Mouse (Mus musculus): Measurements from ENCODE around the gene Vps35l. TPM values are rescaled to one million over a fixed set of nuclear protein-coding genes. Genes with fewer than 3 reads are reported as not detected.

Vps35l gene
- polyA plus RNA-seq, 1 experiment, result 52.4 TPM

DNA sequence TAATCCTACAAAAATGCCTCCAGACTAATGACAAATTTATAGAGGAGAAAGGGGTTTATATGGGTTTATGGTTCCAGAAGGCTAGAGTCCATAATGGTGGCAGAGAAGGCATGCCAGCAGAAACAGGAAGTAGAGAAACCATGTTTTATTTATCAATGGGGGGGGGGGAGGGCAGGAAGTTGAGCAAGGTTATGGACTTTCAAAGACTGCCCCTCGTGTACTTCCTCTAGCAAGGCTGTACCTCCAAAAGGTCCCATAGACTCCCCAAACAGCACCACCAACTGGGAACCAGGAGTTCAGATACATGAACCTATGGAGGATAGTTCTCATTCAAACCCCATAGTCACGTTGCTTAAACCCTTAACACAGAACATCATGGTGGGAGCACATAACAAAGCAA lies 125.3 kb downstream of the Vps35l start:
- 84% methylated on average over 2 of the region's 2 CpGs for WGBS
- DNase-seq, result no peak
- TF ChIP-seq POLR2A (IDR thresholded peaks at IDR 0.05; ENCODE audit: low read depth, low read length), result no peak
- TF ChIP-seq CTCF (conservative IDR thresholded peaks at IDR 0.05; ENCODE audit: insufficient read depth, insufficient read length, low read depth, low read length), result no peak
- Histone ChIP-seq H3K4me3 (ENCODE audit: insufficient read depth, low read depth, low read length) (no peak overlapping the region), H3K27me3 (replicated peaks; ENCODE audit: control insufficient read depth, insufficient read depth, low read length) (no peaks in the 10 kb centered on the region), H3K36me3 (ENCODE audit: control insufficient read depth, insufficient read depth, low read length) (no peaks in the 10 kb centered on the region), H3K27ac (ENCODE audit: insufficient read depth, low read depth, low read length) (no peak overlapping the region), H3K4me1 (ENCODE audit: control insufficient read depth, insufficient read depth, low read length) (no peaks in the 10 kb centered on the region)

DNA sequence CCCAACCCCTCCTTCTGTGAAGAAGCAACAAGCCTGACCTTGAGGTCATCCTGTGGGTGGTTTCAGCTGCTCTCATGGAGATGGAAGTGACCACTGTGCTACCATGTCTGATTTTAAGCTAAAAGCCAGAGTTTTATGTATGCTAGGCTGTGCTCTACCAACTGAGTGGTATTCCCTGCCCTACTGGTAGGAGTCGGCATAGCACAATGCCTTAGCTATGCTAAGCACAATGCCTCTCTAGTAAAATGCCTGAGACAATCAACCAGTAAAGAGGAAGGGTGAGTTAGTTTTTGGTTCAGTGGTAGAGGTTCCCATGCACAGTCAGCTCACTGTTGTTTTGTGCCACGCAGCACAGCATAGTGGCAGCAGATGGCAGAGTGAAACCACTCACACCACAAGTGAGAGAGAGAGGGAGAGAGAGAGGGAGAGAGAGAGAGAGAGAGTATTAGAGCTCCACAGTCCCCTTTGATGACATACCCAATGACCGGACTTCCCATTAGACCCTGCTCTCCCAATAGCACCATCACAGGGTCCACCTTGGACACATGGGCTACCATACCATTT lies 139.5 kb downstream of the Vps35l start:
- no peak for DNase-seq
- WGBS, result 87% methylated on average over 3 of the region's 3 CpGs
- H3K4me1 ChIP-seq (ENCODE audit: control insufficient read depth, insufficient read depth, low read length), result no peaks in the 10 kb centered on the region
- no peak overlapping the region for H3K27ac ChIP-seq (ENCODE audit: insufficient read depth, low read depth, low read length)
- H3K4me3 ChIP-seq (ENCODE audit: insufficient read depth, low read depth, low read length), result no peak overlapping the region
- no peaks in the 10 kb centered on the region for H3K36me3 ChIP-seq (ENCODE audit: control insufficient read depth, insufficient read depth, low read length)
- no peak for TF ChIP-seq CTCF (conservative IDR thresholded peaks at IDR 0.05; ENCODE audit: insufficient read depth, insufficient read length, low read depth, low read length)
- no peak for TF ChIP-seq POLR2A (IDR thresholded peaks at IDR 0.05; ENCODE audit: low read depth, low read length)
- no peaks in the 10 kb centered on the region for H3K27me3 ChIP-seq (replicated peaks; ENCODE audit: control insufficient read depth, insufficient read depth, low read length)

- TF ChIP-seq POLR2A (IDR thresholded peaks at IDR 0.05; ENCODE audit: low read depth, low read length), result no peak
- TF ChIP-seq CTCF (conservative IDR thresholded peaks at IDR 0.05; ENCODE audit: insufficient read depth, insufficient read length, low read depth, low read length), result no peak
- DNase-seq, result no peak
- Histone ChIP-seq H3K36me3 (ENCODE audit: control insufficient read depth, insufficient read depth, low read length) (no peaks in the 10 kb centered on the region), H3K27me3 (replicated peaks; ENCODE audit: control insufficient read depth, insufficient read depth, low read length) (no peaks in the 10 kb centered on the region), H3K27ac (ENCODE audit: insufficient read depth, low read depth, low read length) (no peak overlapping the region), H3K4me3 (ENCODE audit: insufficient read depth, low read depth, low read length) (no peak overlapping the region), H3K4me1 (ENCODE audit: control insufficient read depth, insufficient read depth, low read length) (no peaks in the 10 kb centered on the region)
- 86% methylated on average over 4 of the region's 4 CpGs for WGBS
Observed at GRCm38 (mm10) chr7:118883957-118884356, 143.9 kb downstream of the Vps35l start.

DNA sequence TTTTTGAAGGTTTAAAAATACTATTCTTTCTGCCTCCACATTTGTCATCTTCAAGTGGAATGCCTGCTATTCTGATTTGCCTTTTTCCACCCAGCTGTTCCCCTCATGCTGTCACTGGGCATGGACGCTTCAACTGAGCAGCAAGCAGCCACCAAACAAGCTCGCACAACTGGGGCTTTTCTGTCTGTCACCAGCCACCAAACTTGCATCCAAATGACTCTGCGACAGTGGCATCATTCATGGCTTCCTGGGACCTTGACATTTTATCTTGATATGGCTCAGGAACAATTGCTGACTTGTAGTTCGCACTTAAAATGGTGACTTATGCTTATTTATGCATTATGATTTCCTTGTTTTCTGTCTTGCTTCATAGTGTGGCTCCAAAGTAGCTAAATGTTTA lies 144.9 kb downstream of the Vps35l start:
- DNase-seq, result no peak
- Histone ChIP-seq H3K4me1 (ENCODE audit: control insufficient read depth, insufficient read depth, low read length) (no peaks in the 10 kb centered on the region), H3K27me3 (replicated peaks; ENCODE audit: control insufficient read depth, insufficient read depth, low read length) (no peaks in the 10 kb centered on the region), H3K36me3 (ENCODE audit: control insufficient read depth, insufficient read depth, low read length) (no peaks in the 10 kb centered on the region), H3K4me3 (ENCODE audit: insufficient read depth, low read depth, low read length) (no peak overlapping the region), H3K27ac (ENCODE audit: insufficient read depth, low read depth, low read length) (no peak overlapping the region)
- TF ChIP-seq POLR2A (IDR thresholded peaks at IDR 0.05; ENCODE audit: low read depth, low read length) (no peak), CTCF (conservative IDR thresholded peaks at IDR 0.05; ENCODE audit: insufficient read depth, insufficient read length, low read depth, low read length) (no peak)
- WGBS, result 83% methylated on average over 4 of the region's 4 CpGs

DNA sequence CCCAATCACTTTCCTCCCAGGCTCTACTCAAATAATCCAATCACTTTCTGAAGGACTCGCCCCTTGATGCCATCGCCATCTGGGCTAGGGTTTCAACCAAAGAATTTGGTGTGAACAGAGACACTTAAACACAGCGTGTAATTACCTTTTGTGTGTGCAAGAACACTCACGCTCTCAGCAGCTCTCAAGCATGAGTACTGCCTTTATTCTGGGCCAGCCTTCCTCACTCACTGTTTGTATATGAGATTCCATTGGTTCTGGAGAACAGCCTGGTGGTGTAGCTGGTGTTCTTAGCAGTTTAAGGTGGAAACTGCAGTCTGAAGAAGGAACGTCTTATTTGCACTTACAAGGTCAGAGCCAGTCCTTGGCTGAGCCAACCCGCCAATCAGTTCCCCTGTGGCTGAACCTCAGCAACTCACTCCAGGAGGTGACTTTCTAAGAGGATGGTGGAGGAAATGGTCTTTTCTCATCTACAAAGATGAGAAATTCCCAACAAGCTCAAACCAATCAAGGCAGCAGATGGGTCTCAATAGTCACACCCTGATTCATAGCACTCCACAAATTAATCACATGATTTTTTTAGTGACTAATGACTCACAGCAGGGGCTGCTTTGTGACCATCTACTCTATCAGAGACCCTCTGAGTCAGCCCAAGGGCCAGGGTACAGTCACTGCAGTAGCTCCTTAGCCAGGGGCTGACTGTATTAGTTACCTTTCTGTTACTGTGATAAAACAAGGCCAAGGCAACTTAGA lies 147.5 kb downstream of the Vps35l start:
- no peak for DNase-seq
- no peak overlapping the region for H3K4me3 ChIP-seq (ENCODE audit: insufficient read depth, low read depth, low read length)
- TF ChIP-seq POLR2A (IDR thresholded peaks at IDR 0.05; ENCODE audit: low read depth, low read length) (no peak), CTCF (conservative IDR thresholded peaks at IDR 0.05; ENCODE audit: insufficient read depth, insufficient read length, low read depth, low read length) (no peak)
- no peak overlapping the region for H3K27ac ChIP-seq (ENCODE audit: insufficient read depth, low read depth, low read length)
- no peaks in the 10 kb centered on the region for H3K27me3 ChIP-seq (replicated peaks; ENCODE audit: control insufficient read depth, insufficient read depth, low read length)
- WGBS, result 67% methylated on average over 6 of the region's 6 CpGs
- no peaks in the 10 kb centered on the region for H3K4me1 ChIP-seq (ENCODE audit: control insufficient read depth, insufficient read depth, low read length)
- H3K36me3 ChIP-seq (ENCODE audit: control insufficient read depth, insufficient read depth, low read length), result no peaks in the 10 kb centered on the region

DNA sequence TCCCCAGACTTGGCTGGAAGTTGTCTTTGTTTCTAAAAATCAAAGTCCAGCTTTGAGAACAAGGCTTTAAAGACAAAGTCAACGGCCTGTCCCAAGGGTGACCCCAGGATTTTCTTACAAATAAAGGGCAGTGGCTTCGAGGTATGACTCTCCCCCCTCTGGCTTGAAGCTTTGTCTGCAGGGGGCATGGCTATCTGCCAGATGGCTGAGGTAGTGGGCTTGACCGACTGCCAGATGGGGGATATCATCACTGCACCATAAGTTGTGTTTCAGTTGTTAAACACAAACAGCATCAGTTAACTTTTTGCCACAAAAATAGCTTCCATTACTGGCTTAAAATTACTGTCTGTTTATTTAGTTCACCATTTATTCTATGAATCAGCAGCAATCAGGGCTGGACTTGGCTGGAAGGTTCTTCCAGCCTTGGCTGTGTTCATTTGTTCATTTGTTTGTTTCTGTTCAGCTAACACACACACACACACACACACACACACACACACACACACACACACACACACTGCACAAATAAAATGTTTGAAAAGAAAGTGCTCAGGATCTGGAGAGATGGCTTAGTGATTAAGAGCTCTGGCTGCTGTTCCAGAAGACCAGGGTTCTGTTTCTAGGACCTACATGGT lies 149.1 kb downstream of the Vps35l start:
- Histone ChIP-seq H3K27ac (ENCODE audit: insufficient read depth, low read depth, low read length) (no peak overlapping the region), H3K27me3 (replicated peaks; ENCODE audit: control insufficient read depth, insufficient read depth, low read length) (no peaks in the 10 kb centered on the region), H3K4me3 (ENCODE audit: insufficient read depth, low read depth, low read length) (no peak overlapping the region), H3K36me3 (ENCODE audit: control insufficient read depth, insufficient read depth, low read length) (no peaks in the 10 kb centered on the region), H3K4me1 (ENCODE audit: control insufficient read depth, insufficient read depth, low read length) (no peaks in the 10 kb centered on the region)
- WGBS, result 13% methylated on average over 3 of the region's 3 CpGs
- DNase-seq, result no peak
- TF ChIP-seq POLR2A (IDR thresholded peaks at IDR 0.05; ENCODE audit: low read depth, low read length) (no peak), CTCF (conservative IDR thresholded peaks at IDR 0.05; ENCODE audit: insufficient read depth, insufficient read length, low read depth, low read length) (no peak)

Other genes with a start within 250 kb of the Vps35l start
- 6.9 and 7.9 TPM in 2 replicates for gene Itpripl2, start 248.3 kb upstream of the Vps35l start, polyA plus RNA-seq (2012; rRNA removed)
- 75.9 and 82.6 TPM in 2 replicates for gene Coq7, start 206.9 kb upstream of the Vps35l start, polyA plus RNA-seq (2012; rRNA removed)
- gene Tmc7, start 155.5 kb upstream of the Vps35l start, polyA plus RNA-seq (2012; rRNA removed), result 0.77 and 0.83 TPM in 2 replicates
- gene Tmc5, start 142.9 kb upstream of the Vps35l start, polyA plus RNA-seq (2012; rRNA removed), result 0.83 and 1.1 TPM in 2 replicates
- 172 and 193 TPM in 2 replicates for gene Gde1, start 34.4 kb upstream of the Vps35l start, polyA plus RNA-seq (2012; rRNA removed)
- 2.5 and 2.9 TPM in 2 replicates for gene Ccp110, start 27.7 kb upstream of the Vps35l start, polyA plus RNA-seq (2012; rRNA removed)
- gene Iqck, start 115.5 kb downstream of the Vps35l start, polyA plus RNA-seq (2012; rRNA removed), result 1.6 and 2.0 TPM in 2 replicates
- gene Knop1, start 116.0 kb downstream of the Vps35l start, polyA plus RNA-seq (2012; rRNA removed), result 10.0 and 11.8 TPM in 2 replicates

All from kidney, adult 2 months (tissue).